Mouse (Mus musculus) embryonic facial prominence, embryonic 15.5 days (tissue): ENCODE measurements around the gene Usp36. TPM values are rescaled to one million over a fixed set of nuclear protein-coding genes. Genes with fewer than 3 reads are reported as not detected.

Experiments used
- ATAC-seq: fragments of 200-750 bp; cut with Nextera tagmentation; 2 replicates; pipeline ENCODE4 v1.8.0; 2017; ENCODE audit warnings: low read depth, moderate TSS enrichment; ENCODE audit not compliant: insufficient number of reproducible peaks, low FRiP score, low TSS enrichment
- H3K27ac ChIP-seq: fragments of 300-500 bp; sonication (generic); replicated peaks from 2 replicates; pipeline ENCODE4 v1.5.1; 2015; ENCODE audit warnings: mild to moderate bottlenecking, inconsistent platforms
- H3K27me3 ChIP-seq: fragments of 300-500 bp; sonication (generic); 2 replicates; pipeline ENCODE4 v1.6.1; 2015; ENCODE audit warnings: inconsistent platforms
- H3K36me3 ChIP-seq: fragments of 300-500 bp; sonication (generic); 2 replicates; pipeline ENCODE4 v1.6.1; 2015; ENCODE audit warnings: mild to moderate bottlenecking, inconsistent platforms
- H3K4me1 ChIP-seq: fragments of 300-500 bp; sonication (generic); 2 replicates; pipeline ENCODE4 v1.6.1; 2015; ENCODE audit warnings: inconsistent platforms
- H3K4me2 ChIP-seq: fragments of 300-500 bp; sonication (generic); replicated peaks from 2 replicates; pipeline ENCODE4 v1.6.1; 2015; ENCODE audit warnings: mild to moderate bottlenecking, inconsistent platforms
- H3K4me3 ChIP-seq: fragments of 300-500 bp; sonication (generic); replicated peaks from 2 replicates; pipeline ENCODE4 v1.5.1; 2015; ENCODE audit warnings: mild to moderate bottlenecking, inconsistent platforms
- H3K9ac ChIP-seq: fragments of 300-500 bp; sonication (generic); 2 replicates; pipeline ENCODE4 v1.6.1; 2015; ENCODE audit warnings: inconsistent platforms
- H3K9me3 ChIP-seq: fragments of 300-500 bp; sonication (generic); replicated peaks from 2 replicates; pipeline ENCODE4 v1.6.1; 2016; ENCODE audit warnings: inconsistent platforms
- WGBS: fragments of 180-500 bp; shearing (Covaris S2); methylation state at CpG from one replicate; pipeline ENCODE4 v1.1.7; 2015; 5-methylcytosine and 5-hydroxymethylcytosine counted together
- polyA plus RNA-seq: library from polyadenylated mRNA; unstranded; fragments of >200 nt; fragmentation: Nextera tagmentation; extraction: Ambion mirVana; gene quantifications from 2 replicates; pipeline ENCODE4 v1.2.1, GENCODE M21; 2015

The Usp36 gene
- polyA plus RNA-seq, 1 experiment from 2014 or later = 25.4 TPM

GRCm38 (mm10) chr11:118234500-118234899 lies 55.5 kb downstream of the Usp36 start:
- no peaks in the 10 kb centered on the region for H3K36me3 ChIP-seq
- no peaks in the 10 kb centered on the region for H3K9me3 ChIP-seq
- H3K4me2 ChIP-seq = no peak overlapping the region
- no peak overlapping the region for H3K4me3 ChIP-seq
- no peak overlapping the region for H3K9ac ChIP-seq
- H3K27me3 ChIP-seq = no peaks in the 10 kb centered on the region
- no peak for ATAC-seq
- no peak overlapping the region for H3K27ac ChIP-seq
- H3K4me1 ChIP-seq = peaks cover 52% of the 10 kb centered on the region
- 78% methylated on average over 6 of the region's 6 CpGs for WGBS

GRCm38 (mm10) chr11:118233924-118234323 lies 56.1 kb downstream of the Usp36 start:
- H3K9ac ChIP-seq = no peak overlapping the region
- no peak for ATAC-seq
- no peaks in the 10 kb centered on the region for H3K27me3 ChIP-seq
- H3K36me3 ChIP-seq = no peaks in the 10 kb centered on the region
- H3K9me3 ChIP-seq = no peaks in the 10 kb centered on the region
- no peak overlapping the region for H3K4me3 ChIP-seq
- WGBS = 38% methylated on average over 3 of the region's 3 CpGs
- H3K4me2 ChIP-seq = no peak overlapping the region
- no peak overlapping the region for H3K27ac ChIP-seq
- H3K4me1 ChIP-seq = peaks cover 47% of the 10 kb centered on the region

- Histone ChIP-seq H3K9me3 (no peaks in the 10 kb centered on the region), H3K4me3 (no peak overlapping the region), H3K27me3 (no peaks in the 10 kb centered on the region), H3K27ac (0 out of 2 replicates have a peak overlapping the region, but pooled peaks have one; percentile 51), H3K4me1 (peaks cover 38% of the 10 kb centered on the region), H3K36me3 (no peaks in the 10 kb centered on the region), H3K4me2 (no peak overlapping the region), H3K9ac (no peak overlapping the region)
- ATAC-seq = 0 out of 2 replicates have a peak, but pooled peaks have one; percentile 55
- WGBS = 8% methylated on average over 7 of the region's 7 CpGs
These were observed 57.7 kb downstream of the Usp36 start for GRCm38 (mm10) chr11:118232314-118232831.

- Histone ChIP-seq H3K4me2 (no peak overlapping the region), H3K27ac (no peak overlapping the region), H3K9me3 (no peaks in the 10 kb centered on the region), H3K27me3 (no peaks in the 10 kb centered on the region), H3K4me3 (no peak overlapping the region), H3K4me1 (peaks cover 27% of the 10 kb centered on the region), H3K36me3 (no peaks in the 10 kb centered on the region), H3K9ac (no peak overlapping the region)
- no peak for ATAC-seq
- 51% methylated on average over 5 of the region's 5 CpGs for WGBS
These were observed 60.1 kb downstream of the Usp36 start for GRCm38 (mm10) chr11:118229941-118230340.

- Histone ChIP-seq H3K4me2 (no peak overlapping the region), H3K27me3 (no peaks in the 10 kb centered on the region), H3K4me3 (no peak overlapping the region), H3K4me1 (peaks cover 24% of the 10 kb centered on the region), H3K27ac (no peak overlapping the region), H3K9me3 (no peaks in the 10 kb centered on the region), H3K36me3 (no peaks in the 10 kb centered on the region), H3K9ac (no peak overlapping the region)
- ATAC-seq = no peak
- 53% methylated on average over 7 of the region's 7 CpGs for WGBS
These were observed 62.4 kb downstream of the Usp36 start for GRCm38 (mm10) chr11:118227650-118228049.

- Histone ChIP-seq H3K4me1 (peaks cover 19% of the 10 kb centered on the region), H3K27me3 (no peaks in the 10 kb centered on the region), H3K9me3 (no peaks in the 10 kb centered on the region), H3K4me2 (no peak overlapping the region), H3K36me3 (no peaks in the 10 kb centered on the region), H3K27ac (no peak overlapping the region), H3K4me3 (no peak overlapping the region), H3K9ac (no peak overlapping the region)
- WGBS = 89% methylated on average over 7 of the region's 7 CpGs
- ATAC-seq = no peak
These were observed 63.2 kb downstream of the Usp36 start for GRCm38 (mm10) chr11:118226850-118227249.

- Histone ChIP-seq H3K9me3 (no peaks in the 10 kb centered on the region), H3K27ac (no peak overlapping the region), H3K9ac (no peak overlapping the region), H3K4me2 (no peak overlapping the region), H3K4me3 (no peak overlapping the region), H3K27me3 (no peaks in the 10 kb centered on the region), H3K36me3 (no peaks in the 10 kb centered on the region), H3K4me1 (peaks cover 19% of the 10 kb centered on the region)
- 37% methylated on average over 1 of the region's 1 CpGs for WGBS
- no peak for ATAC-seq
These were observed 64.2 kb downstream of the Usp36 start for GRCm38 (mm10) chr11:118225862-118226261.

GRCm38 (mm10) chr11:118225056-118225836 lies 64.8 kb downstream of the Usp36 start:
- no peak overlapping the region for H3K4me3 ChIP-seq
- no peaks in the 10 kb centered on the region for H3K36me3 ChIP-seq
- H3K4me1 ChIP-seq = peaks cover 15% of the 10 kb centered on the region
- H3K9me3 ChIP-seq = no peaks in the 10 kb centered on the region
- peak overlapping the region; percentile 48; the same call in 1 of the 2 replicates for H3K27ac ChIP-seq
- no peak overlapping the region for H3K4me2 ChIP-seq
- no peak for ATAC-seq
- no peaks in the 10 kb centered on the region for H3K27me3 ChIP-seq
- WGBS = 57% methylated on average over 12 of the region's 12 CpGs
- H3K9ac ChIP-seq = no peak overlapping the region

GRCm38 (mm10) chr11:118223416-118224067 lies 66.5 kb downstream of the Usp36 start:
- Histone ChIP-seq H3K4me1 (peaks cover 13% of the 10 kb centered on the region), H3K9me3 (no peaks in the 10 kb centered on the region), H3K36me3 (no peaks in the 10 kb centered on the region), H3K4me2 (no peak overlapping the region), H3K4me3 (no peak overlapping the region), H3K27ac (no peak overlapping the region), H3K9ac (no peak overlapping the region), H3K27me3 (no peaks in the 10 kb centered on the region)
- no peak for ATAC-seq
- 87% methylated on average over 10 of the region's 10 CpGs for WGBS

GRCm38 (mm10) chr11:118222917-118223316 lies 67.1 kb downstream of the Usp36 start:
- H3K4me3 ChIP-seq = no peak overlapping the region
- no peak overlapping the region for H3K4me2 ChIP-seq
- peaks cover 13% of the 10 kb centered on the region for H3K4me1 ChIP-seq
- ATAC-seq = no peak
- H3K27ac ChIP-seq = no peak overlapping the region
- H3K9ac ChIP-seq = no peak overlapping the region
- H3K27me3 ChIP-seq = no peaks in the 10 kb centered on the region
- H3K36me3 ChIP-seq = no peaks in the 10 kb centered on the region
- WGBS = 87% methylated on average over 5 of the region's 5 CpGs
- no peaks in the 10 kb centered on the region for H3K9me3 ChIP-seq

- H3K27ac ChIP-seq = no peak overlapping the region
- no peak overlapping the region for H3K9ac ChIP-seq
- H3K4me1 ChIP-seq = peaks cover 11% of the 10 kb centered on the region
- WGBS = 51% methylated on average over 6 of the region's 6 CpGs
- no peaks in the 10 kb centered on the region for H3K36me3 ChIP-seq
- no peak for ATAC-seq
- no peaks in the 10 kb centered on the region for H3K9me3 ChIP-seq
- no peak overlapping the region for H3K4me2 ChIP-seq
- H3K27me3 ChIP-seq = no peaks in the 10 kb centered on the region
- H3K4me3 ChIP-seq = no peak overlapping the region
These were observed 67.6 kb downstream of the Usp36 start for GRCm38 (mm10) chr11:118222351-118222885.
